1 mouse cellular context compared by ENCODE assay signal in the genomic region with DNA sequence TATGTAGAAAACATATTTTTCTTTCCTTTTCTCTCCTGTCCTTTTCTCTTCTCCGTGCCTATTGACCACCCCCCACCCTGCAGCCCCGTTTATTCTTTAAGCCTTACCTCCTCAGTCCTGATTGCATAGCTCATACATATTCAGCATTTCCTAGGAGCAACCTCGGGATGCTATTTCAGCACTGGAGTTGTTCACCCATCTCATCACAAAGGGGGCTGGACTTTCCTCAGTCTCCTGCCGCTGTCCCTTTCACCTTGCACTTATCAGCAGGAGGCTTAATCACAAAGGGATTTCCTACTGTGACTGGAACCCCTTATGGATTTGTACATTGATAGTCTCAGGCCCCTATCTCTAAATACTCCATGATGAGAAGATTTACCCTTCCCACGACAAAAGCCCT.
TF ChIP-seq lines count a peak whose summit lies in the region.

No protein-coding gene starts in this region.

TF ChIP-seq in CH12.LX, 34 proteins besides CTCF, POLR2A, EP300 and RAD21 (continued from another document):
- TF ChIP-seq E2F4 (IDR thresholded peaks at IDR 0.05; ENCODE audit: insufficient replicate concordance, low read depth, low read length): no peak
- TF ChIP-seq SIN3A (IDR thresholded peaks at IDR 0.05; ENCODE audit: low read length): no peak
- no peak for TF ChIP-seq ZC3H11A (IDR thresholded peaks at IDR 0.05; ENCODE audit: low read depth, low read length)
- TF ChIP-seq HCFC1 (IDR thresholded peaks at IDR 0.05; ENCODE audit: low read depth, low read length): no peak
- no peak for TF ChIP-seq POLR2AphosphoS2 (IDR thresholded peaks at IDR 0.05; ENCODE audit: low read depth, low read length)
- no peak for TF ChIP-seq MYC (IDR thresholded peaks at IDR 0.05; ENCODE audit: low read depth, low read length)
- no peak for TF ChIP-seq ZNF384 (IDR thresholded peaks at IDR 0.05; ENCODE audit: low read depth, low read length)
- no peak for TF ChIP-seq KAT2A (IDR thresholded peaks at IDR 0.05; ENCODE audit: insufficient replicate concordance, low read length)
- no peak for TF ChIP-seq UBTF (IDR thresholded peaks at IDR 0.05; ENCODE audit: low read depth, low read length)
- no peak for TF ChIP-seq USF1 (IDR thresholded peaks at IDR 0.05; ENCODE audit: low read depth, low read length)
- no peak for TF ChIP-seq USF2 (conservative IDR thresholded peaks at IDR 0.05; ENCODE audit: low read depth, low read length)
- TF ChIP-seq NELFE (IDR thresholded peaks at IDR 0.05; ENCODE audit: low read depth, low read length): no peak
- no peak for TF ChIP-seq MAZ (IDR thresholded peaks at IDR 0.05; ENCODE audit: low read depth, low read length)
